Mouse (Mus musculus): ENCODE results near the gene Fyn.

Fyn gene

GRCm38 (mm10) chr10:39612633-39612988 lies 244.0 kb downstream of the Fyn start, which contains the start of gene Traf3ip2:
Gene Traf3ip2 (plus strand): TSS chr10:39612934.
- no peak for DNase-seq (ENCODE audit: low spot score)

- DNase-seq (ENCODE audit: low spot score): peak; percentile 72
These were observed 244.6 kb downstream of the Fyn start for GRCm38 (mm10) chr10:39612989-39613831.

- no peak for DNase-seq (ENCODE audit: low spot score)
These were observed 245.3 kb downstream of the Fyn start for GRCm38 (mm10) chr10:39613973-39614372.

- peak; percentile 82 for DNase-seq (ENCODE audit: low spot score)
These were observed 246.0 kb downstream of the Fyn start for GRCm38 (mm10) chr10:39614676-39615075.

All from urinary bladder, postnatal 14 days (tissue).